18 mouse cellular contexts compared by ENCODE assay signal in the genomic region with DNA sequence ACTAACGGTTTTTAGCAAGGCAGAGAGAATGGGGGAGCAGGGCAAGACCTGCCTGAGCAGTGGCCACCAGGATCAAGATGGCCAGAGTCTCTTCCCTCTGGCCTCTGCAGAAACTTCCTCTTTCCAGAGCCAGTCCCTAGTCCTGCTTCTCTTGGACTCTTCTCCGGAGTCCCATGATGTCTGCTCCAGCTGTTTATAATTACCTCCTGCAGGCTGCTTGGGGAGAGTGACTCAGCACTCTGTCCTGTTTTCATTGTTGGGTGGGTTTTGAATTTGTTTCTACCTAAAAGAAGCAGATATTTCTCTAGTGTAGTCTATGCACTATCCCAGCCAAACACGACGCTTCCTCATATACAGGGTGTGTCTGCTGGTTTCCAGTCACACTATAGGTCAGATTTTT.
DNase-seq lines count a peak whose midpoint lies in the region; ATAC-seq lines count a peak whose summit lies in the region.
"Had no signal": no experiment of that assay in that cellular context is flagged by ENCODE, and none has a peak within 500 bp of the region (broad histone marks: within the 10 kb centered on the region; RNA-seq: fewer than 3 reads in every experiment).

No protein-coding gene starts in this region.

- H3K4me1 ChIP-seq in midbrain, embryonic 11.5 days (ENCODE audit: control insufficient read depth, insufficient read depth, low read length) = peaks cover 4% of the 10 kb centered on the region; the same call in 1 of the 2 replicates
- peaks cover 4% of the 10 kb centered on the region; the same call in 1 of the 2 replicates for H3K4me1 ChIP-seq in midbrain, embryonic 16.5 days (ENCODE audit: control insufficient read depth, insufficient read depth, low read length)
- H3K4me1 ChIP-seq in heart, embryonic 10.5 days = no peaks in the 10 kb centered on the region; the same call in 1 of the 2 replicates
- peaks cover 10% of the 10 kb centered on the region for H3K4me1 ChIP-seq in forebrain, embryonic 12.5 days
- H3K4me1 ChIP-seq: lung, embryonic 15.5 days had no signal

- no peak overlapping the region for H3K4me2 ChIP-seq in midbrain, embryonic 11.5 days
- no peak overlapping the region for H3K4me2 ChIP-seq in midbrain, embryonic 16.5 days (ENCODE audit: low read length)
- no peak overlapping the region for H3K4me2 ChIP-seq in forebrain, embryonic 12.5 days
- H3K4me2 ChIP-seq: lung, embryonic 15.5 days had no signal

- H3K27ac ChIP-seq in midbrain, embryonic 11.5 days (ENCODE audit: low read depth, low read length) = no peak overlapping the region
- no peak overlapping the region for H3K27ac ChIP-seq in midbrain, embryonic 16.5 days (ENCODE audit: low read length)
- H3K27ac ChIP-seq in heart, embryonic 10.5 days = no peak overlapping the region
- H3K27ac ChIP-seq in forebrain, embryonic 12.5 days = no peak overlapping the region
- H3K27ac ChIP-seq: hindbrain, embryonic 10.5 days; lung, embryonic 15.5 days had no signal

- H3K9me3 ChIP-seq in midbrain, embryonic 11.5 days (ENCODE audit: control insufficient read depth, low read length) = no peaks in the 10 kb centered on the region
- no peaks in the 10 kb centered on the region for H3K9me3 ChIP-seq in midbrain, embryonic 16.5 days (replicated peaks; ENCODE audit: control insufficient read depth, low read length, poor library complexity, severe bottlenecking)
- no peaks in the 10 kb centered on the region for H3K9me3 ChIP-seq in heart, embryonic 10.5 days
- no peaks in the 10 kb centered on the region for H3K9me3 ChIP-seq in forebrain, embryonic 12.5 days
- H3K9me3 ChIP-seq: hindbrain, embryonic 10.5 days; lung, embryonic 15.5 days had no signal

- H3K27me3 ChIP-seq in midbrain, embryonic 11.5 days (ENCODE audit: control insufficient read depth, insufficient read depth, low read length) = no peaks in the 10 kb centered on the region
- H3K27me3 ChIP-seq in midbrain, embryonic 16.5 days (ENCODE audit: control insufficient read depth, insufficient read depth, low read depth, low read length) = no peaks in the 10 kb centered on the region
- no peaks in the 10 kb centered on the region for H3K27me3 ChIP-seq in heart, embryonic 10.5 days (ENCODE audit: insufficient read depth, poor library complexity, severe bottlenecking)
- no peaks in the 10 kb centered on the region for H3K27me3 ChIP-seq in forebrain, embryonic 12.5 days
- H3K27me3 ChIP-seq: lung, embryonic 15.5 days had no signal

- WGBS in midbrain, embryonic 11.5 days = 79% methylated on average over 4 of the region's 4 CpGs
- WGBS in midbrain, embryonic 16.5 days = 78% methylated on average over 4 of the region's 4 CpGs
- WGBS in heart, embryonic 10.5 days = 75% methylated on average over 4 of the region's 4 CpGs
- WGBS in forebrain, embryonic 12.5 days = 71% methylated on average over 4 of the region's 4 CpGs

- peak; percentile 15 for DNase-seq in embryo, embryonic 10.5 days (ENCODE audit: low spot score)
- DNase-seq in embryo, embryonic 11 days = no peak
- peak; percentile 59 for DNase-seq in midbrain, embryonic 11.5 days (ENCODE audit: low spot score, missing footprints)
- peak; percentile 46 for DNase-seq in heart, embryonic 10.5 days (ENCODE audit: low spot score)
- DNase-seq in kidney, adult 11 months = no peak
- DNase-seq in left cerebral cortex, adult 9 months (ENCODE audit: low spot score in 2 of 2) = no peak
- DNase-seq: adrenal gland, postnatal 14 days; cerebellum, adult 9-10 months; kidney, adult 9 months; kidney, postnatal 36 days; midbrain, embryonic 14.5 days; right cerebral cortex, postnatal 4 days; thymus, postnatal 4 days had no signal

- no peak overlapping the region for H3K4me3 ChIP-seq in midbrain, embryonic 11.5 days (ENCODE audit: low read depth, low read length)
- no peak overlapping the region for H3K4me3 ChIP-seq in midbrain, embryonic 16.5 days (ENCODE audit: low read depth, low read length)
- no peak overlapping the region for H3K4me3 ChIP-seq in heart, embryonic 10.5 days
- H3K4me3 ChIP-seq in forebrain, embryonic 12.5 days (replicated peaks) = no peak overlapping the region
- H3K4me3 ChIP-seq: hindbrain, embryonic 10.5 days; lung, embryonic 15.5 days had no signal

- no peak overlapping the region for H3K9ac ChIP-seq in midbrain, embryonic 11.5 days (ENCODE audit: low read length)
- H3K9ac ChIP-seq in midbrain, embryonic 16.5 days (ENCODE audit: low read depth, low read length) = no peak overlapping the region
- H3K9ac ChIP-seq in forebrain, embryonic 12.5 days = no peak overlapping the region
- H3K9ac ChIP-seq: lung, embryonic 15.5 days had no signal

- no peaks in the 10 kb centered on the region for H3K36me3 ChIP-seq in midbrain, embryonic 11.5 days (ENCODE audit: control insufficient read depth, insufficient read depth, low read length)
- H3K36me3 ChIP-seq in midbrain, embryonic 16.5 days (ENCODE audit: control insufficient read depth, insufficient read depth, low read length) = no peaks in the 10 kb centered on the region
- no peaks in the 10 kb centered on the region for H3K36me3 ChIP-seq in heart, embryonic 10.5 days
- no peaks in the 10 kb centered on the region for H3K36me3 ChIP-seq in forebrain, embryonic 12.5 days (replicated peaks)
- H3K36me3 ChIP-seq: hindbrain, embryonic 10.5 days; lung, embryonic 15.5 days had no signal

- ATAC-seq in midbrain, embryonic 11.5 days (ENCODE audit: low FRiP score) = no peak
- ATAC-seq in midbrain, embryonic 16.5 days = no peak
- no peak for ATAC-seq in forebrain, embryonic 12.5 days (ENCODE audit: low FRiP score)
- ATAC-seq: inflammation-experienced regulatory T-cells, adult 6 months had no signal

Comparison
In these comparisons a context has a peak if more than half of its experiments do, and no peak if none do; other contexts are left out.
1. DNase-seq: peak in embryo, embryonic 10.5 days (single experiment), midbrain, embryonic 11.5 days (single experiment) and heart, embryonic 10.5 days (single experiment); none in embryo, embryonic 11 days (single experiment), kidney, adult 11 months (single experiment) and left cerebral cortex, adult 9 months (0 of 2).